Mouse (Mus musculus): ENCODE data around the gene Foxd3. TPM values are rescaled to one million over a fixed set of nuclear protein-coding genes. Genes with fewer than 3 reads are reported as not detected.
"Not testable (repeated sequence)": the region's sequence is repeated elsewhere in the genome, so short reads cannot be mapped to it uniquely, and the experiment has no call there.

Gene Foxd3
- 0.42 and 0.69 TPM in 2 replicates for polyA plus RNA-seq (2016; fragmentation: Nextera tagmentation; extraction: Ambion mirVana)

DNA sequence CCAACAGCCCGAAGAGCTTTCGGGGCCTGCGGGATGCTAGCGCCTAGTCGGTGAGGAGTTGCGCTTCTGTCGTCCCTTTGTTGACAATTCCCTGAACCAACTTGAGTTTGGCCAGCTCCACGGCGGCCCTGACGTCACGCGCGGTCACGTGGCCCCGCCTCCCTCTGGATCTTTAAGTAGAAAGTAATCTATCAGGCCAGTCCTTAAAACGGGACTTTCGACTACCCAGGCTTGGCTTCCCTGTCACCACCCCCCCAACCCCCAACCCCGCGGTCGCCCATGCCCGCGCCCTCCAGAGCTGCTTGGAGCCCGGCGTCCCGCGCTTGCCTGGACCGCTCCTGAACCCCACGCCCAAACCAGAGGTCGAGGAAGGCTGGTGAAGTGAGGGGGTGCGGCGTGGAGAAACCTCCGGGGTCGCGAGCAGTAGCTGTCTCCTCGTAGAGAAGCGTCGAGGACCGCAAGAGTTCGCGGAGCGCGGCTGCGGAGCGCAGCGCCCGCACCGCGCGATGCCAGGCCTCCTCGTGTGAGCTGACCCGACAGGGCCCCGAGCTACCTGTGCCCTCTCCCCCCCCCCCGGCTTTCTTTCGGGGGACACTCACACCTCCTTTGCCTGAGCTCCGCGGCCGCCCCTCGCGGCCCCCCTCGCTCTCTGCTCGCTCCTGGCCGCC, at the start of gene Foxd3:
Gene Foxd3, plus strand, starts transcription at position 363 of the 668 bp plus-strand sequence.
- H3K27me3 ChIP-seq (replicated peaks; ENCODE audit: low read depth, poor library complexity, severe bottlenecking), result peaks cover 100% of the 10 kb centered on the region
- 0 out of 2 replicates have a peak within 1 kb of the TSS, but pooled peaks have one; percentile 30 for H3K27ac ChIP-seq (replicated peaks)
- H3K36me3 ChIP-seq (replicated peaks), result no peaks in the 10 kb centered on the region
- under 1% methylated on average over 62 of the region's 62 CpGs for WGBS
- H3K4me3 ChIP-seq, result peak within 1 kb of the TSS; percentile 47
- H3K9me3 ChIP-seq, result no peaks in the 10 kb centered on the region
- peak; percentile 70 for DNase-seq (ENCODE audit: low spot score)
- peaks cover 34% of the 10 kb centered on the region for H3K4me1 ChIP-seq

DNA sequence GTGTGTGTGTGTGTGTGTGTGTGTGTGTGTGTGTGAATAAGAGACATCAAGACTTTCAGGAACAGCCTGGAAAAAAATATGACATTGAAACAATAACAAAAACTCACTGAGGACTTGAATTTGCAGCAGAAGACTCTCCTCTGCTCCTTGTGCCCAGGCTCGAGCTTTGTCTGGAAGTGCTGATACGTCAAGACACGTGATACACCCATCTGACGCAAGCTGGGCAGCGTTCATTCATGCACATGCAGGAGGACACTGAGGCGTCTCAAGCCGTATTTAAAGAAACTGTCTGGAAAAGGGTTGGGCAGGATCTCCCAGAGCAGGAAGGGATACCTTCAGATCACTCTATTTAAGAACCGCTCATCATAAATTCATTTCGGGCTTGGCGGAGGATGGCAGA, 43.9 kb upstream of the Foxd3 start:
- WGBS, result 89% methylated on average over 10 of the region's 10 CpGs
- Histone ChIP-seq H3K9me3 (no peaks in the 10 kb centered on the region), H3K4me1 (no peaks in the 10 kb centered on the region), H3K4me3 (no peak overlapping the region), H3K27me3 (replicated peaks; ENCODE audit: low read depth, poor library complexity, severe bottlenecking) (no peaks in the 10 kb centered on the region), H3K36me3 (replicated peaks) (no peaks in the 10 kb centered on the region), H3K27ac (replicated peaks) (no peak overlapping the region)
- no peak for DNase-seq (ENCODE audit: low spot score)

DNA sequence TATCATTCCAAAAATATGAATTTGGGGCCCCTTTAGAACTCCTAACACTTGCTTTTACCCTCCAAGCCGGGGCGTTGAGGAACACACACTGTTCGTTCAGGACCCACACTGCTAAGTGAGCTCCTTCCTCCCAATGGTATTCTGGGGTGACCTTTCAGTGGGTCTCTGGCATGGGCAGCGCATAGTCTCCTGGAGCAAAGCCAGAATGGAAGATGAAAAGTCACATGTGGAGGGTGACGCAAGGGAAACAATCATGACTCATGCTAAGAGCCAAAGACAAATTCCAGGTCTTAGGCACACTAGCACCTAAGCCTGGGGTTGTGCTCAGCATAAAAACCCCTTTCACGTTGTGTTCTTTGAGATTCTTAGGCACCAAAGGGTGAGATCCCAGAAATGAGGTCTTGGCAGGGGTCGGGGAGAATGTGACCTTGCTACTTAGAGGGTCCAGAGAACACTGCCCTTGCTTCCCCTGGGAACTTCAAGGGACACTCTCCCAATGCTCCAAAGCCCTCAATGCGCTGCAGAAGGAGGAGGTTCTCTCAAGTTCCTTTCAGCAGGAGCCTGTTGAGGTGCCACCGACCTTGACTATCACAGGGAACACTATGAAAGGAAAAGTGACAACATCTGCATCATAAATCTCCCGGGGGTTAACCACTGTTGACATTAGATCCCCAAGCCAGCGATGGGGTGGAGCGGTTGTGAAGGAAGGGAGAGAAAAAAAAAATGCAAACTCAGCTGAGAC, 43.3 kb upstream of the Foxd3 start:
- 83% methylated on average over 12 of the region's 12 CpGs for WGBS
- no peak for DNase-seq (ENCODE audit: low spot score)

DNA sequence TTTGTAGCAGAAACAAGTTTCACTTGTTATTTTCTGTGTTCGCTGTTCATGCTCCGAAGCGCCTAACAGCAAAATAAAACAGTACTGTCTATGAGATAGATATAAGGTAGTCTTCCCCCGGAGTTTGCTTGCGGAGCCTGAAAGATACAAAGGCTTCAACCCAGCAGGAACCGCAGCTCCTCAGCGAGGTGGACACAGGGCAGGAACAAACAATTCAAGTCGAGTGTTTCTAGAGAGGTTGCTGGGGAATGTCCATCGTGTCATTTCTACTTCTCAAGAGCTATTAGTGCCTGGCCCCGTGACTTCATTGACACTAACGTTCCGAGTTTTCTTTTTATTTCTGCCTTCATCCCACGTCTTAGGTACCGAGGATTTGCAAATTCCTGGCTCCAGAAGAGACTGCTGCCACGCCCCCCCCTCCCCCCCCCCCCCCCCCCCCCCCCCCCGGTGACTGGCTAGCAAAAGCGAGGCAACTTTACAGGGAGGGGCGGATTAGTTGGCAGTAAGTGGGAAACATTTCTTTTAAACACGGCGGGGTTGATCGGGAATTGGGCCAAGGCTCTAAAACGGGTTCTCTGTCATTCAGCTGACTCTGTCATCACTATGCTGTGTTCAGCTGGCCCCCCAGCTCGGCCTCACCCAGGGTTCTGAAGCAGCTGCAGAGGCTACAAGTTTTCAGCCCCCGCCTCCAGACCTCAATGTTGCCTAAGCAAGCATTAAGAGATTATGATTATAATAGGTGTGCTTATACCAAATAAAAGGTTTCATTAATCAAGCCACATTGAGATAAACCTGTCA, 29.9 kb upstream of the Foxd3 start:
- no peaks in the 10 kb centered on the region for H3K9me3 ChIP-seq
- peak; percentile 16 for DNase-seq (ENCODE audit: low spot score)
- peak overlapping the region; percentile 37 for H3K4me3 ChIP-seq
- H3K27ac ChIP-seq (replicated peaks), result no peak overlapping the region
- H3K36me3 ChIP-seq (replicated peaks), result no peaks in the 10 kb centered on the region
- peaks cover 39% of the 10 kb centered on the region for H3K27me3 ChIP-seq (replicated peaks; ENCODE audit: low read depth, poor library complexity, severe bottlenecking)
- WGBS, result 8% methylated on average over 24 of the region's 24 CpGs
- H3K4me1 ChIP-seq, result peaks cover 5% of the 10 kb centered on the region; the same call in 1 of the 2 replicates

More for the DNA sequence above, 43.3 kb upstream of the Foxd3 start:
- Histone ChIP-seq H3K27me3 (replicated peaks; ENCODE audit: low read depth, poor library complexity, severe bottlenecking) (no peaks in the 10 kb centered on the region), H3K36me3 (replicated peaks) (no peaks in the 10 kb centered on the region), H3K9me3 (no peaks in the 10 kb centered on the region), H3K4me3 (no peak overlapping the region), H3K27ac (replicated peaks) (no peak overlapping the region), H3K4me1 (no peaks in the 10 kb centered on the region)

DNA sequence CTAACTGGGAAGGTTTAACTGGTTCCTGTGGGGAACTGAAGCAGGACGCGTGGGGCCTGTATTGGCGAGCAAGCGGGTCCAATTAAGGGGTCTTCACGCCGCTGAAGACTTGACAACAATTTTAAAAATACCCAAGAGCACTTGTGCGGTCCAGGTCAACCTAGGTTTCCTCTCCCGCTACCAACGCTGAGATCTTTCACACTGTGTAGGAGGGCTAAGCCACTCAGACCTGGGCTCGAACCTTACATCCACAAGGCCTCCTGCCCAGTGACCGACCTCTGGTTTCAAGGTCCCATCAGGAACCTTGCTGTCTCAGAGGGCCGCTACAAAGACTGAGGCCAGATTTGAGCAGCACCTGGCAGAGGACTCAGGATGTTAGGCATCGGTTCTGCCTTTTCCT, 29.0 kb upstream of the Foxd3 start:
- Histone ChIP-seq H3K27me3 (replicated peaks; ENCODE audit: low read depth, poor library complexity, severe bottlenecking) (peaks cover 39% of the 10 kb centered on the region), H3K36me3 (replicated peaks) (no peaks in the 10 kb centered on the region), H3K9me3 (no peaks in the 10 kb centered on the region), H3K27ac (replicated peaks) (no peak overlapping the region), H3K4me1 (peaks cover 5% of the 10 kb centered on the region; the same call in 1 of the 2 replicates), H3K4me3 (no peak overlapping the region)
- no peak for DNase-seq (ENCODE audit: low spot score)
- 63% methylated on average over 13 of the region's 13 CpGs for WGBS

DNA sequence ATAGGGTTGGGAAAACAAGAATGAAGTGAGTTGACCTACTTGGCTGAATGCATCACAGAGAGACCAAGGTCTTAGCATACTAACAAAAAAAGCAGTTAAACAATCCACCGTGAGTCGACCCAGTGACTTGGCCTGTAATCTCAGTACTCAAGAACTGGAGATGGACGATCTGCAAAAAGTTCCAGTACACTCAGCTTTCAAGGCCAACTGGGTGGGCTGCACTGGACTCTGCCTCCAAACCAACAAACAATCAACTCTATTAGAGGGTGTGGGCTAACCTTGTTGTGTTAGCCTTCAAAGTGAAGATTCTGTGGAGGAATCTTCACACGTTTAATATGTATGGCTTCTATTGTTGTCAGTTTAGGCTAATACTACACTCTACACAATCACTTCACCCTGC, 20.1 kb upstream of the Foxd3 start:
- DNase-seq (ENCODE audit: low spot score), result no peak
- WGBS, result 86% methylated on average over 4 of the region's 4 CpGs

DNA sequence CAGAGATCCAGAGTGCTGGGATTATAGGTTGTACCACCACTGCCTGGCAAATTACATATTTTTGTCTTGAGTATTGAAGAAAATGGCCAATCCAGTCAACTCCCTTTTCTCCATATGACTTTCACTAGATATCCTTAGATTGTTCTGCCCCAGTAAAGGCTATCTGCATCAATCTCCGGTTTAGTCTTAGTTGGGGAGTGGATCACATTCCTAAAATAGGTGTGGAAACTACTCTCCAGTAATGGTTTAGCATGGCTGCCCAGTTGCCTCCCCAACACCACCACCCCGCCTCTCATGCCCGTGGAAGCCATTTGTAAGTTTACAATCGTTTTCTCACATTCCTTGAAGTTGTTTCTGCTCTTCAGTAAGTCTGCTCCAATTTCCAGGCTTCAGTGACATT, 19.4 kb upstream of the Foxd3 start:
- H3K27ac ChIP-seq (replicated peaks), result no peak overlapping the region
- H3K9me3 ChIP-seq, result no peaks in the 10 kb centered on the region
- DNase-seq (ENCODE audit: low spot score), result no peak
- H3K27me3 ChIP-seq (replicated peaks; ENCODE audit: low read depth, poor library complexity, severe bottlenecking), result peaks cover 18% of the 10 kb centered on the region
- no peaks in the 10 kb centered on the region for H3K4me1 ChIP-seq
- H3K36me3 ChIP-seq (replicated peaks), result no peaks in the 10 kb centered on the region
- H3K4me3 ChIP-seq, result no peak overlapping the region
- WGBS, result 91% methylated on average over 4 of the region's 4 CpGs

More for the DNA sequence above, 20.1 kb upstream of the Foxd3 start:
- H3K4me1 ChIP-seq, result no peaks in the 10 kb centered on the region
- H3K27ac ChIP-seq (replicated peaks), result no peak overlapping the region
- no peak overlapping the region for H3K4me3 ChIP-seq
- no peaks in the 10 kb centered on the region for H3K36me3 ChIP-seq (replicated peaks)
- H3K27me3 ChIP-seq (replicated peaks; ENCODE audit: low read depth, poor library complexity, severe bottlenecking), result peaks cover 11% of the 10 kb centered on the region; the same call in 1 of the 2 replicates
- no peaks in the 10 kb centered on the region for H3K9me3 ChIP-seq

DNA sequence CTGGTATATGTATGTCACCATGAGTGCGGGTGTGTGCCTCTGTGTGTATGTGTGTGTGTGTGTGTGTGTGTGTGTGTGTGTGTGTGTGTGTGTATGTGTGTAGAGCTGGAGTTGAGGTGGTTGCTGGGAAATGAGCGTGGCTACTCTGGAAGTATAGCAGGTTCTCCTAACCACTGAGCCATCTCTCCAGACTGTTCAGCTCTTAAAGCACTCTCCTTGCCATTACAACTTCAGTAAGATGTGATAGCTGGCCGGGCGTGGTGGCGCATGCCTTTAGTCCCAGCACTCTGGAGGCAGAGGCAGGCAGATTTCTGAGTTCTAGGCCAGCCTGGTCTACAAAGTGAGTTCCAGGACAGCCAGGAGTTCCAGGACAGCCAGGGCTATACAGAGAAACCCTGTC, 15.5 kb upstream of the Foxd3 start:
- not testable (repeated sequence) for H3K36me3 ChIP-seq (replicated peaks); H3K4me1 ChIP-seq; DNase-seq (ENCODE audit: low spot score); H3K4me3 ChIP-seq; H3K27ac ChIP-seq (replicated peaks); H3K9me3 ChIP-seq
- H3K27me3 ChIP-seq (replicated peaks; ENCODE audit: low read depth, poor library complexity, severe bottlenecking), result peaks cover 51% of the 10 kb centered on the region
- WGBS, result 96% methylated on average over 5 of the region's 5 CpGs

DNA sequence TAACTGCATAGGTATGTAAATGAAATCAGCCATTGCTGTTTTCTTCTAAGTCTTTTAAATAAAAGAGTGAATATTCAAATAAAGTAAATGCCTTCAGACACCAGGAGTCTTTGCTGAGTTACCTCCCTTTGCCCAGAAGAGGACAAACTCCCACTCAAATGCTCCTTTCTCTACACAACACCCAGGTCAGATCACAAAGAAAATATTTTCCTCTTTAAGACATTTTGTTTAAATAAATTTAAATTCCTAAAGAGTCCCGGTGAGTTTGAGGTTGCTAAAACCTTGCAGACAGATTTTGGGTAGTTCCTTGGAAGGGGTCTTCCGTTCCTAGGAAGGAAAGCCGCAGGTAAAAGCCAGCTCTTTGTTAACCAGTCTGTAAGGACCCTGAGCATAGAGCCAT, 14.2 kb upstream of the Foxd3 start:
- H3K27me3 ChIP-seq (replicated peaks; ENCODE audit: low read depth, poor library complexity, severe bottlenecking), result peaks cover 64% of the 10 kb centered on the region
- H3K36me3 ChIP-seq (replicated peaks), result no peaks in the 10 kb centered on the region
- no peaks in the 10 kb centered on the region for H3K9me3 ChIP-seq
- 23% methylated on average over 3 of the region's 3 CpGs for WGBS
- no peak overlapping the region for H3K27ac ChIP-seq (replicated peaks)
- H3K4me3 ChIP-seq, result no peak overlapping the region
- DNase-seq (ENCODE audit: low spot score), result no peak
- no peaks in the 10 kb centered on the region for H3K4me1 ChIP-seq

DNA sequence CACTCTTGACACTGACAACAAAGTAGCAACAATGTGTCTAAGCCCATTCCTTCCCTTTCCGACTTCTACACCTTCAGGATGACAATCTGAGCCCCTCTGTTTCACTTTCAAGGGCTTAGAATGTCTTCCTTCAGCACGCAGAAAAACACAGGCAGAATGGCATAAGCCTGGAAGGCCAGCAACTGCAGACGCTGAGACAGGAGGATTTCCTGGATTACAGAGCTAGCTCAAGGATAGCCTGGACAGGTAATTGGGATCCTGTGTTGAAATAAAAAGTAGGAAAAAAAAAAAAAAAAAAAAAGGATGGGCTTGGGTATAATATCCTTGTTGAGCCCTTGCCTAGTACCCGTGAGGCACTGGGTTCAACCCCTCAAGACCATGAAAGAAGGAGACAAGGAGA, 10.5 kb upstream of the Foxd3 start:
- Histone ChIP-seq H3K4me1 (peaks cover 5% of the 10 kb centered on the region; the same call in 1 of the 2 replicates), H3K27ac (replicated peaks) (no peak overlapping the region), H3K9me3 (no peaks in the 10 kb centered on the region), H3K4me3 (no peak overlapping the region), H3K36me3 (replicated peaks) (no peaks in the 10 kb centered on the region), H3K27me3 (replicated peaks; ENCODE audit: low read depth, poor library complexity, severe bottlenecking) (peaks cover 90% of the 10 kb centered on the region)
- no peak for DNase-seq (ENCODE audit: low spot score)
- 81% methylated on average over 4 of the region's 4 CpGs for WGBS

DNA sequence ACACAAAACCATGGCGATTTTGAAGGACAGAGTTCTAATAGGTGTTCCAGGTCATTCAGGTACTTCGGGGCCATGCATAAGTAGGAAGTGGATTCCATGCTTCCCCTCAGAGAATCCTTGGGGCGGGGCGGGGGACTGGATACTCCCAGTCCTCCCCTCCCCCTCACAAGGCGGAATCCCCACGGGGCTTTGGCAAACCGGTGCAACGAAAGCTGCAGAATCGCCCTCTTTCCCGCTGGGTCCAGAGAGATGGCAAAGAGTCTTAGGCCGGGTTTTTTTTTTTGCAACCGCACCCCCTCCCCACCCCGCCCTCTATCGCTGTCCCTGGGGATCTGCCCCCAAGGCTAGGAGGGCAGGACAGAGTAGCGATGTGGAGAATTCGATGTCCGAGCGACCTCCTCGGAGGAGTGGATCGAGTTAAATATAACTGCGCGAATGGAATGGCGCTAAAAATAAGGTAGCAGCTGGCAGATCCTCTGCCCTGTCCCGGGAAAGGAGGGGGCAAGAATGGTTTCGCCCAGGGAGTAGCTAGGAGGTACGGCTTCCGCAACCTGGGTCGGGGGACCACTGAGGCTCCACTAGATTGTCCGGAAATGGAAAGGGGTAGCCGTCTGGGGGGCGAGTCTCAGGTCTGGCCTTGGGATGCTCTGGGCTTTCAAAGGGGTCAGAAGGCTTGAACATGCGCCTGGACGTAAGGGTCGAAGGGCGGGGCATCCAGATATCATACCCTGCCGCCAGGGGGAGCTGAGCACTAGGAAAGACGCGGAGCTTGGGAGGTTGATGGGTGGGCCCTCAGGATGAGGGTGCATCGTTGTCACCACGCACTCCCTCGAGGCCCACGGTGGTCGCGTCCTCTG, 5.8 kb upstream of the Foxd3 start:
- peak overlapping the region; percentile 42 for H3K4me3 ChIP-seq
- peaks cover 20% of the 10 kb centered on the region for H3K4me1 ChIP-seq
- 2% methylated on average over 44 of the region's 44 CpGs for whole genome bisulfite sequencing
- no peaks in the 10 kb centered on the region for H3K36me3 ChIP-seq (replicated peaks)
- H3K9me3 ChIP-seq, result no peaks in the 10 kb centered on the region
- DNase-seq (ENCODE audit: low spot score), result peak; percentile 36
- H3K27me3 ChIP-seq (replicated peaks; ENCODE audit: low read depth, poor library complexity, severe bottlenecking), result peaks cover 100% of the 10 kb centered on the region
- no peak overlapping the region for H3K27ac ChIP-seq (replicated peaks)
